Mouse (Mus musculus) lung, postnatal 0 days (tissue): ENCODE results near the gene Csf2. TPM values are rescaled to one million over a fixed set of nuclear protein-coding genes. Genes with fewer than 3 reads are reported as not detected.
A peak's percentile ranks its signal among the peaks of the same experiment; 100 is the strongest.
"Not testable (repeated sequence)": the region's sequence is repeated elsewhere in the genome, so short reads cannot be mapped to it uniquely, and the experiment has no call there.

Source experiments
- ATAC-seq: fragments of 200-750 bp; cut with Nextera tagmentation; 2 replicates; pipeline ENCODE4 v1.8.0; 2017; ENCODE audit warnings: moderate library complexity
- DNase-seq: peaks from one replicate; pipeline ENCODE4 v3.0.0-alpha.2; 2016; ENCODE audit warnings: low spot score
- H3K27ac ChIP-seq: fragments of 300-500 bp; sonication (generic); 2 replicates; pipeline ENCODE4 v1.5.1; 2014; ENCODE audit warnings: antibody characterized with exemption, mild to moderate bottlenecking, low read length, mixed read lengths
- H3K27me3 ChIP-seq: fragments of 300-500 bp; sonication (generic); replicated peaks from 2 replicates; pipeline ENCODE4 v1.6.1; 2014; ENCODE audit warnings: low read length, mixed read lengths; ENCODE audit not compliant: insufficient read depth
- H3K36me3 ChIP-seq: fragments of 300-500 bp; sonication (generic); 2 replicates; pipeline ENCODE4 v1.6.1; 2014; ENCODE audit warnings: low read length, mixed read lengths; ENCODE audit not compliant: insufficient read depth
- H3K4me1 ChIP-seq: fragments of 300-500 bp; sonication (generic); 2 replicates; pipeline ENCODE4 v1.6.1; 2014; ENCODE audit warnings: antibody characterized with exemption, low read depth, low read length, mixed read lengths; ENCODE audit not compliant: insufficient read depth
- H3K4me2 ChIP-seq: fragments of 300-500 bp; sonication (generic); replicated peaks from 2 replicates; pipeline ENCODE4 v1.6.1; 2014; ENCODE audit warnings: low read depth, mild to moderate bottlenecking, low read length, moderate library complexity, mixed read lengths
- H3K4me3 ChIP-seq: fragments of 300-500 bp; sonication (generic); 2 replicates; pipeline ENCODE4 v1.5.1; 2014; ENCODE audit warnings: low read depth, low read length
- H3K9ac ChIP-seq: fragments of 300-500 bp; sonication (generic); replicated peaks from 2 replicates; pipeline ENCODE4 v1.6.1; 2014; ENCODE audit warnings: low read depth, mild to moderate bottlenecking
- H3K9me3 ChIP-seq: fragments of 300-500 bp; sonication (generic); 2 replicates; pipeline ENCODE4 v1.6.1; 2016; ENCODE audit warnings: low read length, mixed read lengths
- CTCF ChIP-seq: IDR thresholded peaks from 2 replicates; pipeline ENCODE4 v1.5.1; 2016; ENCODE audit warnings: antibody characterized with exemption, mild to moderate bottlenecking
- EP300 ChIP-seq: IDR thresholded peaks from 2 replicates; pipeline ENCODE4 v1.6.1; 2016; ENCODE audit warnings: antibody characterized with exemption, mild to moderate bottlenecking, control low read depth
- WGBS: fragments of 180-500 bp; shearing (Covaris S2); extraction: QIAGEN DNeasy Blood & Tissue Kit; methylation state at CpG from one replicate; pipeline ENCODE4 v1.1.7; 2014; 5-methylcytosine and 5-hydroxymethylcytosine counted together
- polyA plus RNA-seq: library from polyadenylated mRNA; unstranded; fragments of >200 nt; fragmentation: Nextera tagmentation; extraction: Ambion mirVana; gene quantifications from 2 replicates; pipeline ENCODE4 v1.2.1, GENCODE M21; 2015

Gene Csf2
- 14.7 and 16.9 TPM in 2 replicates for polyA plus RNA-seq

DNA sequence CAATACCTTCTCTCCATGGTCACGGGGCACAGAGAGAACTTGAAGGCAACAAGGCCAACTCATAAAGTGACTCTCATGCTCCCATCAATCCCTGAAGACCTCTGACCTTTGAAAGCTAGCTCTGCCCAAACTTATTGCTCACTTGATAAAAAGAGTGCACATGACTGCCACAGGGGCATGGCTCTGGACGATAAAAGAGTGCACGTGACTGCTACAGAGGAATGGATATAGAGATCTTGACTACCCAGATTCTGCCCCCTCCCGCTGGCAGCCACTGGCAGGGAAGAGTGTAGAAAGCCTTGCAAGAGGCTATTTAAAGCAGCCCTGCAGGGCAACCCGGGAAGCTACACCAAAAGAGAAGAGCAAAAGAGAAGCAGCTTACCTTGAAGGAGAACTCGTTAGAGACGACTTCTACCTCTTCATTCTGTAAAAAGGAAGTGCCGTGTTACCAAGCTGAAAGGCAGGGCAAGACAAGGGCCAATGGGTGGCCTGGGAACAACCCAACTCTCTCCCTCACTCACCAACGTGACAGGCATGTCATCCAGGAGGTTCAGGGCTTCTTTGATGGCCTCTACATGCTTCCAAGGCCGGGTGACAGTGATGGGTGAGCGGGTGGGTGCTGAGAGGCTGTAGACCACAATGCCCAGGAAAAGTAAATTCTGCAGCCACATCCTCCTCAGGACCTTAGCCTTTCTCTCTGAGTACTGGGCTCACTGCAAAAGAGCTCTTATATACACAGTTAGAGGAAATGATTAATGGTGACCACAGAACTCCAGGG is at the start of gene Csf2:
Gene Csf2 (minus strand): TSS at position 728 of the 778 bp plus-strand sequence.
- no peak for TF ChIP-seq EP300
- no peak for TF ChIP-seq CTCF
- peak within 1 kb of the TSS; percentile 60 for H3K27ac ChIP-seq
- 31% methylated on average over 11 of the region's 11 CpGs for WGBS
- DNase-seq (peak; percentile 42), ATAC-seq (peak; percentile 12; the same call in 1 of the 2 replicates)
- no peaks in the 10 kb centered on the region for H3K27me3 ChIP-seq
- no peaks in the 10 kb centered on the region for H3K9me3 ChIP-seq
- H3K4me1 ChIP-seq = no peaks in the 10 kb centered on the region; the same call in 1 of the 2 replicates
- peak within 1 kb of the TSS; percentile 20; the same call in 1 of the 2 replicates for H3K4me2 ChIP-seq
- H3K4me3 ChIP-seq = no peak within 1 kb of the TSS; the same call in 1 of the 2 replicates
- H3K9ac ChIP-seq = no peak within 1 kb of the TSS
- no peaks in the 10 kb centered on the region for H3K36me3 ChIP-seq

- Histone ChIP-seq H3K9me3 (no peaks in the 10 kb centered on the region), H3K27me3 (no peaks in the 10 kb centered on the region), H3K4me1 (peaks cover 1% of the 10 kb centered on the region; the same call in 1 of the 2 replicates), H3K4me2 (no peak overlapping the region), H3K27ac (no peak overlapping the region), H3K9ac (no peak overlapping the region), H3K4me3 (no peak overlapping the region), H3K36me3 (no peaks in the 10 kb centered on the region)
- no peak for DNase-seq
- TF ChIP-seq EP300 = no peak
- no peak for TF ChIP-seq CTCF
- ATAC-seq = no peak
Measured at GRCm38 (mm10) chr11:54298777-54299176, 49.3 kb upstream of the Csf2 start.

DNA sequence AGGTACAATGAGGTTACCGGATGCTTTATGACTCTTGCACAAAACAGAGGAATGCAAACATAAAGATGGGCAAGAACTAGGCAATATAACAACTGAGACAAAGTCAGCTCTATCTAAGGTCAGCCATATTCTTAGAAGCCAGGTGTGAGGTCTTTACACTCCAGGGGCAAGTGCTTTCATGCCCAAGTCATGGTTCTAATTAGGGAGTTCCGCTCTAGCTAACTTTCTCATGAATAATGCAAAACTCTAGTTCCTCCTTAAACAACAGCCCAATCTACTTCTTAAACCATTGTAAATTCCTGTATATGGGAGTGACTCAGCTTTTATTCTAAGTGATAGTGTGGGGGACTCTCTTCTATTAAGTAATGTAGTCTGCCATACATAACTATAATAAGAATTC is 48.0 kb upstream of the Csf2 start:
- ATAC-seq = not testable (repeated sequence)

DNA sequence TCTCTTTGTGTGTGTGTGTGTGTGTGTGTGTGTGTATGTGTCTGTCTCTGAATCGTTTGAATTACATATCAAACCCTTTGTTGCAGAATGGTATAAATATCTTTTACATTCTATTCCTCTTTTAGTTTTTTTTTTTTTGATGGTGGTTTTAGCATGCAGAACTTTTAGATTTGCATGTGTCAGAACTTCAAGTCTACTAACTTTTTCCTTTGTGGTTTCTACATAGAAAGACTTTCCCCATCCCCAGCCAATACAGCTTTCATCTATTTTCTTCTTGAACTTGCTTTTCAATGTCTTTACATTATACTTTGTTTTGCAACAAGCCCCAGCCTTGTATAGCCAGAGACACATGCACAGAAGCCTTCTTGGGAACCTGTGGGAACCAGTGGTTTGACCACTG is 47.3 kb upstream of the Csf2 start:
- Histone ChIP-seq H3K27me3 (no peaks in the 10 kb centered on the region), H3K9ac (no peak overlapping the region), H3K36me3 (no peaks in the 10 kb centered on the region), H3K27ac (no peak overlapping the region), H3K4me3 (no peak overlapping the region), H3K4me2 (no peak overlapping the region), H3K4me1 (no peaks in the 10 kb centered on the region), H3K9me3 (no peaks in the 10 kb centered on the region)
- TF ChIP-seq EP300 (no peak), CTCF (no peak)
- WGBS = 95% methylated on average over 1 of the region's 1 CpGs
- DNase-seq (no peak), ATAC-seq (no peak)

More for the DNA sequence above, 48.0 kb upstream of the Csf2 start:
- H3K27ac ChIP-seq, H3K9ac ChIP-seq, DNase-seq, H3K27me3 ChIP-seq, H3K4me1 ChIP-seq, H3K4me2 ChIP-seq, H3K36me3 ChIP-seq, H3K4me3 ChIP-seq, H3K9me3 ChIP-seq: not testable (repeated sequence)
- WGBS = 95% methylated on average over 2 of the region's 2 CpGs

GRCm38 (mm10) chr11:54295971-54296370 is 46.5 kb upstream of the Csf2 start:
- H3K27me3 ChIP-seq = no peaks in the 10 kb centered on the region
- TF ChIP-seq EP300 (no peak), CTCF (no peak)
- H3K36me3 ChIP-seq = no peaks in the 10 kb centered on the region
- no peaks in the 10 kb centered on the region for H3K4me1 ChIP-seq
- no peak overlapping the region for H3K9ac ChIP-seq
- no peaks in the 10 kb centered on the region for H3K9me3 ChIP-seq
- no peak overlapping the region for H3K4me2 ChIP-seq
- no peak overlapping the region for H3K4me3 ChIP-seq
- WGBS = 76% methylated on average over 4 of the region's 4 CpGs
- DNase-seq (no peak), ATAC-seq (no peak)
- no peak overlapping the region for H3K27ac ChIP-seq

- Histone ChIP-seq H3K4me1 (no peaks in the 10 kb centered on the region), H3K4me2 (no peak overlapping the region), H3K9ac (no peak overlapping the region), H3K36me3 (no peaks in the 10 kb centered on the region), H3K9me3 (no peaks in the 10 kb centered on the region), H3K27me3 (no peaks in the 10 kb centered on the region), H3K4me3 (no peak overlapping the region), H3K27ac (no peak overlapping the region)
- ATAC-seq (no peak), DNase-seq (no peak)
- TF ChIP-seq CTCF (no peak), EP300 (no peak)
- WGBS = 43% methylated on average over 12 of the region's 12 CpGs
Measured at GRCm38 (mm10) chr11:54293980-54294807, 44.7 kb upstream of the Csf2 start.
